Mouse (Mus musculus) liver, adult 2 months (tissue): Measurements from ENCODE around the gene Mettl8.

Experiments used
- CTCF ChIP-seq: fragments of 200-500 bp; IDR thresholded peaks from 2 replicates; pipeline ENCODE4 v1.5.1; 2011; ENCODE audit warnings: low read depth, low read length, control low read depth
- POLR2A ChIP-seq: fragments of 200-500 bp; IDR thresholded peaks from 2 replicates; pipeline ENCODE4 v1.6.1; 2011; ENCODE audit warnings: low read length, control low read depth; ENCODE audit not compliant: insufficient read depth; ENCODE audit errors: extremely low read depth

GRCm38 (mm10) chr2:71002509-71002908 is 52.9 kb downstream of the Mettl8 start:
- TF ChIP-seq CTCF (no peak), POLR2A (no peak)
